Mouse (Mus musculus): ENCODE measurements around the gene Mecr.
"Not testable (repeated sequence)": the region's sequence is repeated elsewhere in the genome, so short reads cannot be mapped to it uniquely, and the experiment has no call there.

Gene Mecr

GRCm38 (mm10) chr4:131843290-131843743 lies at the start of gene Mecr:
TSS of gene Mecr (plus strand) at chr4:131843470.
- DNase-seq (ENCODE audit: low read depth, low spot score) = peak; percentile 96

DNA sequence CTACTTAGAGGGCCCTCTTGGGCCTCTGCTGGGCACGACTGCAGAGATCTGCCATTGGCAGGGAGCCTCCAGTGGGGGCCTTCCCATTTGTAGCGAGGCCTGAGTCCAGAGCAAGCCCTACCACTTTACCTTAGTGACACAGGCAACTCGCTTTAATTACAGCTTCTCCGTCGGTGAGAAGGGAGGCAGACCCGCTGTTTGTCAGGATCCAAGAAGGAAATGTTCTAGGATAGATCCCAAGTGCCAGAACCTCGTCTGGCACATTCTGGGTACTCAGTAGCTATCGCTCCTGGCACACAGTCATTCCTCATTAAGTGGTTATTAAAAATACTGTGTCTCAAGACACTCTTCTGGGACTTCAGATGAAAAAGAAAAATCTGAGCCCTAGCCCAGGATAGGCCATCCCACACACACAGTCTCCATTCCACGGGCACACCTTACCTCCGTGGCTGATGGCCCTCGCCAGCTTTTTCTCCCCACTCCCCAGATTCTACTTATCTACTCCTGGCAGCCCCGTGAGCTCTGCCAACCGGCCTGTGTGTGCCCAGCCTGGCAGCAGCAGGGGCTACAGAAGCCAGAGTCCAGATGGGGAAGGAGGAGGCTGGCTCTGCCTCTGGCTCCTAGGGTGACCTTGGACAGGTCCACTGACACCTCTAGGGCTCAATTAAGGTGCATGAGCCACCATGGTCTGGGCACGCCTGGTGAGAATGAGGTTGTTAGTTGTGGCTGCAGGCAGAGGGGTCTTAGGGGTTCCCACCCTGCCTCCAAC lies 46.8 kb upstream of the Mecr start:
- peak; percentile 54 for DNase-seq (ENCODE audit: low read depth, low spot score)

GRCm38 (mm10) chr4:131797483-131797882 lies 45.8 kb upstream of the Mecr start:
- peak; percentile 33 for DNase-seq (ENCODE audit: low read depth, low spot score)

DNA sequence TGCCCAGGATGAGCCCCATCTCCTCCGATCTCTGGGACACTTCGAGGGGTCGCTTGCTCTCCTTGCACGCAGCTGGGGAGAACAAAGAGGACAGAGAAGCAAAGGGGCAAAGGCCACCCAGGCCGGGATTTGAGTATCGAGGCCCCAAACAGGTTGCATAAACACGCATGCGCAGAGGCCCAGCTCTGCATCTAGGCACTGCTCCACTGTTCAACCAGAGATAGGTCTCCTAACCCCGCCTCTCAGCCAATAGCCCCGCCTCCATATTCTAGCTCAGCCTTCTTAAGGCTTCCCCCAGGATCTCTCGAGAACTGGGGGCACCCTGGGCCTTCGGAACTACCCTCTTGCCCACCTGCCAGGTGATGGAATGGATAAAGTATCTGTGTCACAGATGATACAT lies 45.4 kb upstream of the Mecr start:
- DNase-seq (ENCODE audit: low read depth, low spot score) = no peak

DNA sequence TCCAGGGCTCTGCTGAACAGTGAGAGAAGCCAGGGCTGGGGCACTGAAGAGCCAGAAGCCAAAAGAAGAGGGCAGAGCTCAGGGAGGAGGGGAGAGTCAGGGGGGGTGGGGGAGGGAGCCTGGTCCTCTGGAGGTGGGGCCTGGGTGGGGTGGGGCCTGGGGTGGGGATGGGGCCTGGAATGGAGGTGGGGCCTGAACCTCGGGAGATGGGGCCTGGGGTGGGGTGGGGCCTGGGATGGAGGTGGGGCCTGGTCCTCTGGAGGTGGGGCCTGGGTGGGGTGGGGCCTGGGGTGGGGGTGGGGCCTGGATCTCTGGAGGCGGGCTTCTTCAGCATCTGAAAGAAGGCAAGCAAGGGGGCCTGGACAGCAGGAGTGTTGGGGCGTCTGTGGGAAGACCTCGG lies 44.3 kb upstream of the Mecr start:
- no peak for DNase-seq (ENCODE audit: low read depth, low spot score)

- DNase-seq (ENCODE audit: low read depth, low spot score) = no peak
Measured at GRCm38 (mm10) chr4:131803846-131804245, 39.4 kb upstream of the Mecr start.

GRCm38 (mm10) chr4:131804732-131805131 lies 38.5 kb upstream of the Mecr start:
- DNase-seq (ENCODE audit: low read depth, low spot score) = not testable (repeated sequence)

DNA sequence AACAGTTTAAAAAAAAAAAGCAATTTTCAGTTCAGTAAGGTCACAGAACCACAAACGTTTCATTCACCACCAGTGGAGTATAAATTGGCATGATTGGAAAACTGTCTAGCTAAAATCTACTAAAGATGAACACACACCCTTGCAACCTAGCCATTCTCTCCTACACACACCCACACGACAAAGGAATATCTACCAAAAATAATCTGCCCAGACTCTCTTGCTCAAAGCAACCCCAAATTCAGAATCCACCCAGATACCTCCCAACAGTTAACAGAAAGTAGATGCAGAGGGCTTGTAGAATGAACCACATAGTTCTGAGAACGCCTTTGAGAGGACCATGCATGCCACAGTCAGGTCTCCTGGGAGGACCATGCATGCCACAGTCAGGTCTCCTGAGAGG lies 38.0 kb upstream of the Mecr start:
- DNase-seq (ENCODE audit: low read depth, low spot score) = no peak

GRCm38 (mm10) chr4:131812458-131812857 lies 30.8 kb upstream of the Mecr start:
- peak; percentile 55 for DNase-seq (ENCODE audit: low read depth, low spot score)

- no peak for DNase-seq (ENCODE audit: low read depth, low spot score)
Measured at GRCm38 (mm10) chr4:131813798-131814197, 29.5 kb upstream of the Mecr start.

DNA sequence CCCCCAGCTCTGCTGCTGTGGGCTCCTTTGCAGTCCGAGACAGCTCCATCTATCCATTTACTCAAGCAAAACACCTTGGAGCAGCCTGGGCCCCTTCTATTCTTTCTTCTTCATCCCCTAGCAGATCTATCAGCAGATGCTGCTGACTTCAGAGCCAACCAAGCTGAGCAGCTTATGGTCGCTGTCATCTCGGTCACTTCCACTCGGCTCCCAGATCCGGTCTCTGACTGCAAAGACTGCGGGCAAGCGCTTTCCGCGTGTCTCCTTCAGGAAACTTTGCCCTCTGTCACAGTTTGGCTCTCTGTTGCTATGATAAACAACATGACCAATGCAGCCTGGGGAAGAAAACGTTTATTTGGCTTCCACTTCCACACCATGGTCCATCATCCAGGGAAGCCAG lies 28.4 kb upstream of the Mecr start:
- no peak for DNase-seq (ENCODE audit: low read depth, low spot score)

GRCm38 (mm10) chr4:131815774-131816173 lies 27.5 kb upstream of the Mecr start:
- DNase-seq (ENCODE audit: low read depth, low spot score) = no peak

DNA sequence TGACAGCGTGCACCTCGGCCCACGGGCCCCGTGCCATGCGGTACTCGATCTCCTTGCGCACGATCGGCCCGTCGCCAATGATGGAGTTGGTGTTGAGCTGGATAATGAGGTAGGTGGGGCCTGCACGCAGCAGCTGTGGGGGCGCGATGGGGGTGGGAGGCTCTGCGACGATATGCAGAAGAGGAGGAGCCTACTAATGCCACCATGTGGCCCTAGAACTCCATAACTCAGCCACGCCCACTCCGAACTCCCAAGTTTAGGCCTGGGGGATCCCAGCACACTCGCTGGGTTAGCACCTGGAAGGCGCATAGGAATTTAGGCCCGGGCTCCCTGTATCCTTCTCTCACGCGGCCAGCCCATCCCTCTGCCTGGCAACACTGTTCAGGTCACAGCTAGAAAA lies 24.3 kb upstream of the Mecr start:
- no peak for DNase-seq (ENCODE audit: low read depth, low spot score)

DNA sequence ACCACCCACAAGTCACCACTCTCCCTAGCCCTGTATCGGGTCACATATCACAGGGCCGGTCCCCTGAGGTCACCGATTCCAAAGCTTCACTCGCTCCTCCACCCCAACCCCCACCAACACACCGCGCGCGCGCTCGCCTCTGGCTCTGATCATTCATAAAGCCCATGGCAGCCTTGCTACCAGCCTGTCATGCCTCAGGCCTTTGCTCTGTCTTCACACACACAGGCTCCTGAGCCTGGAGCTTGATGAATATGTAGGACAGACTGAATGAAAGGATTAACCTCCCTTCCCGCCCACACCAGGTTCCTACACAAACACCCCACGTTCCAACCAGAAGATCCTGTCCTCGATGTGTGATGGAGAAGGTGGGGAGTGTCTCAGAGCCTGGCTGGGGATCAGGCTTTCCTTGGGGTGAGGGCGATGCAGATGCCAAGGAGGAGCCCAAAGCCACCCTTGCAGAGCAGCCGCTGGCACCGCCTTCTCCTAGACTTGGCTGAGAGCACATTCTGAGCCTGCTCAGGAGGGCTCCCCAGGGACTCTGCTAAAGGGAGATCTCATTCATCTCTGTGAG lies 22.0 kb upstream of the Mecr start:
- DNase-seq (ENCODE audit: low read depth, low spot score) = peak; percentile 83

- no peak for DNase-seq (ENCODE audit: low read depth, low spot score)
Measured at GRCm38 (mm10) chr4:131822583-131822982, 20.7 kb upstream of the Mecr start.

DNA sequence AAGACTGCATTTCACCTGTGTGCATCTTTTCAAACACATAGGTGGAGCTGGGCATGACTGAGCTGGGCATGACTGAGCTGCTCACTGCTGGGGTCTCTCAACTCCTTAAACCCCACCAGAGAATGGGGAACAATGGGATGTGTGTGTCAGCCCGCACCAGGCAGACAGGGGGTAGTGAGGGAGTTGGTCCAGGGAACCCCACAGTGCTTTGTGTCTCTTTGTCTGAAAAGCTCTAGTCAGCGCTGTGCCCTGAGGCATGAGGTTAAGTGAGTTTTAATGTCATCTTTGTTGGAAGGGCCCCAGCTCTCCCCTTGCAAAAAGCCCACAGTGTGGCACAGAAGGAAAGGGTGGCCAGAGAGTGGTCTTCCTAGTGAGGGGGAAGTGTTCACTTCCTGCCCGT lies 18.3 kb upstream of the Mecr start:
- DNase-seq (ENCODE audit: low read depth, low spot score) = no peak

GRCm38 (mm10) chr4:131825830-131826229 lies 17.4 kb upstream of the Mecr start:
- DNase-seq (ENCODE audit: low read depth, low spot score) = no peak

GRCm38 (mm10) chr4:131826905-131827304 lies 16.4 kb upstream of the Mecr start:
- DNase-seq (ENCODE audit: low read depth, low spot score) = no peak

GRCm38 (mm10) chr4:131829123-131829522 lies 14.1 kb upstream of the Mecr start:
- no peak for DNase-seq (ENCODE audit: low read depth, low spot score)

- DNase-seq (ENCODE audit: low read depth, low spot score) = peak; percentile 45
Measured at GRCm38 (mm10) chr4:131831546-131832045, 11.7 kb upstream of the Mecr start.

- DNase-seq (ENCODE audit: low read depth, low spot score) = no peak
Measured at GRCm38 (mm10) chr4:131832759-131833407, 10.4 kb upstream of the Mecr start.

DNA sequence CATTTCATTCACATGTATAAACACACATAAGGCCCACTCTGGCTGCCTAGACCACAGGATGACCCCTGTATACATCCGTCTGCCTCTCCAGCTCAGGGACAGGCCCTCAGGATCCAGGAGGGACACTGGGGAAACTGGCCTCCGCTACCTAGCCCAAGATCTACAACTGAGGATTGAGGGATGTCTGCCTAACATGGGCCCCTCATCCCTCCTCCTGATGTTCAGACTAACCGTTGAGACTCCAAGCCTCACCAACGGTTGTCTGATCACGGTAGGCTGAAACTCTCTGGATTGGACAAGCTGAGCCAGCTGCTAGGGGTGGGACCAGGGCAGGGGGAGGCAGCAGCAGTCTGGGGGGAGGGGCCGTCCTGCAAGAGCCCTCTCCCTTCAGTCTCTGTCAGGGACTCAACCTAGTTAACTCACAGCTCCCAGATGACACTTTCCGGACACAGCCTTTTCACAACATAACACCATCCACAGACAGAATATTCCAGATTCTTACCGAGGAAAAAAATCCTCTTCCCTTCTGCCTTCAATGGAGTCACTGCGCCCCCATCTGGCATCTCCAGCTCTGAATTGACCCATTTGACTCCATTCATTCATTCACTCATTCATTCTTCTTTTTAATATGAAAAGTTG lies 9.2 kb upstream of the Mecr start:
- DNase-seq (ENCODE audit: low read depth, low spot score) = peak; percentile 63

Data from brain, adult 2 months (tissue).